ENCODE assay signal across 13 mouse cellular contexts in genomic region chr4:22188141-22189006, GRCm38 (mm10).
DNase-seq lines count a peak whose midpoint lies in the region; ATAC-seq and TF ChIP-seq lines count a peak whose summit lies in the region.
"Had no signal": no experiment of that assay in that cellular context is flagged by ENCODE, and none has a peak within 500 bp of the region (broad histone marks: within the 10 kb centered on the region; RNA-seq: fewer than 3 reads in every experiment).

No protein-coding gene starts in this region.

- H3K4me2 ChIP-seq in forebrain, embryonic 16.5 days (ENCODE audit: low read length), result peak overlapping the region; percentile 9; the same call in 1 of the 2 replicates
- no peak overlapping the region for H3K4me2 ChIP-seq in midbrain, postnatal 0 days (ENCODE audit: low read depth, low read length, poor library complexity, severe bottlenecking)
- H3K4me2 ChIP-seq in heart, embryonic 12.5 days, result no peak overlapping the region
- H3K4me2 ChIP-seq: embryonic facial prominence, embryonic 12.5 days; lung, embryonic 14.5 days had no signal

- TF ChIP-seq CTCF in midbrain, postnatal 0 days (IDR thresholded peaks at IDR 0.05), result no peak
- no peak for TF ChIP-seq CTCF in lung, adult 2 months (IDR thresholded peaks at IDR 0.05; ENCODE audit: insufficient read depth, low read length)

- H3K36me3 ChIP-seq in forebrain, embryonic 16.5 days (ENCODE audit: control insufficient read depth, insufficient read depth), result no peaks in the 10 kb centered on the region
- H3K36me3 ChIP-seq in midbrain, postnatal 0 days (ENCODE audit: insufficient read depth, low read length), result no peaks in the 10 kb centered on the region
- H3K36me3 ChIP-seq in heart, embryonic 12.5 days, result no peaks in the 10 kb centered on the region
- H3K36me3 ChIP-seq: embryonic facial prominence, embryonic 12.5 days had no signal

- H3K4me3 ChIP-seq in forebrain, embryonic 16.5 days (replicated peaks; ENCODE audit: low read length), result no peak overlapping the region
- no peak overlapping the region for H3K4me3 ChIP-seq in midbrain, postnatal 0 days (ENCODE audit: low read depth, low read length)
- H3K4me3 ChIP-seq in heart, embryonic 12.5 days, result no peak overlapping the region
- no peak overlapping the region for H3K4me3 ChIP-seq in lung, adult 2 months (replicated peaks; ENCODE audit: extremely low read depth, low read depth, low read length)
- H3K4me3 ChIP-seq: embryonic facial prominence, embryonic 12.5 days had no signal

- peak; percentile 82 for ATAC-seq in forebrain, embryonic 16.5 days
- ATAC-seq in midbrain, postnatal 0 days (ENCODE audit: low FRiP score), result peak; percentile 52; the same call in 1 of the 2 replicates
- no peak for ATAC-seq in heart, embryonic 12.5 days (ENCODE audit: insufficient number of reproducible peaks, low FRiP score)

- intact Hi-C loops in left cerebral cortex, postnatal 4 days (cut with DNase I), result no loop called here

- TF ChIP-seq POLR2A in lung, adult 2 months (IDR thresholded peaks at IDR 0.05; ENCODE audit: borderline replicate concordance, extremely low read depth, low read depth, low read length), result no peak

- H3K27ac ChIP-seq in forebrain, embryonic 16.5 days (ENCODE audit: low read length), result no peak overlapping the region
- H3K27ac ChIP-seq in midbrain, postnatal 0 days (ENCODE audit: low read depth, low read length), result no peak overlapping the region
- no peak overlapping the region for H3K27ac ChIP-seq in heart, embryonic 12.5 days (ENCODE audit: poor library complexity, severe bottlenecking)
- H3K27ac ChIP-seq: embryonic facial prominence, embryonic 12.5 days had no signal

- WGBS in forebrain, embryonic 16.5 days, result 26% methylated on average over 13 of the region's 13 CpGs
- WGBS in midbrain, postnatal 0 days, result 38% methylated on average over 13 of the region's 13 CpGs
- 82% methylated on average over 13 of the region's 13 CpGs for WGBS in heart, embryonic 12.5 days
- 84% methylated on average over 13 of the region's 13 CpGs for WGBS in lung, adult 2 months

- H3K9me3 ChIP-seq in forebrain, embryonic 16.5 days (ENCODE audit: control insufficient read depth, low read length), result no peaks in the 10 kb centered on the region
- H3K9me3 ChIP-seq in midbrain, postnatal 0 days (ENCODE audit: low read length), result no peaks in the 10 kb centered on the region
- no peaks in the 10 kb centered on the region for H3K9me3 ChIP-seq in heart, embryonic 12.5 days (replicated peaks)
- H3K9me3 ChIP-seq: embryonic facial prominence, embryonic 12.5 days had no signal

- no peaks in the 10 kb centered on the region for H3K27me3 ChIP-seq in forebrain, embryonic 16.5 days (replicated peaks; ENCODE audit: control insufficient read depth, insufficient read depth, low read length)
- no peaks in the 10 kb centered on the region for H3K27me3 ChIP-seq in midbrain, postnatal 0 days (ENCODE audit: insufficient read depth, low read length)
- H3K27me3 ChIP-seq in heart, embryonic 12.5 days (replicated peaks), result no peaks in the 10 kb centered on the region
- H3K27me3 ChIP-seq: embryonic facial prominence, embryonic 12.5 days had no signal

- H3K4me1 ChIP-seq in forebrain, embryonic 16.5 days (replicated peaks; ENCODE audit: control insufficient read depth, insufficient read depth, low read length), result peaks cover 3% of the 10 kb centered on the region; the same call in 1 of the 2 replicates
- H3K4me1 ChIP-seq in midbrain, postnatal 0 days (ENCODE audit: insufficient read depth, low read length), result no peaks in the 10 kb centered on the region
- H3K4me1 ChIP-seq in heart, embryonic 12.5 days (replicated peaks), result no peaks in the 10 kb centered on the region
- H3K4me1 ChIP-seq in lung, adult 2 months (ENCODE audit: control insufficient read depth, insufficient read depth, low read length), result no peaks in the 10 kb centered on the region
- H3K4me1 ChIP-seq: embryonic facial prominence, embryonic 12.5 days had no signal

- peak; percentile 4 for DNase-seq in left cerebral cortex, adult 11 months (ENCODE audit: low spot score)
- no peak for DNase-seq in left cerebral cortex, postnatal 4 days
- peak; percentile 8 for DNase-seq in layer of hippocampus, adult 9-10 months (ENCODE audit: low spot score)
- DNase-seq in midbrain, postnatal 0 days (ENCODE audit: low spot score), result peak; percentile 56
- no peak for DNase-seq in ovary, postnatal 10 days (ENCODE audit: low spot score)
- DNase-seq in lung, adult 2 months, result no peak
- DNase-seq: adrenal gland, postnatal 14 days; cerebellum, adult 2 months; kidney, adult 11 months; lung, embryonic 14.5 days had no signal

- H3K9ac ChIP-seq in forebrain, embryonic 16.5 days (replicated peaks; ENCODE audit: low read depth, low read length), result no peak overlapping the region
- H3K9ac ChIP-seq in midbrain, postnatal 0 days (replicated peaks; ENCODE audit: low read length, poor library complexity, severe bottlenecking), result no peak overlapping the region
- no peak overlapping the region for H3K9ac ChIP-seq in heart, embryonic 12.5 days
- H3K9ac ChIP-seq: embryonic facial prominence, embryonic 12.5 days; lung, embryonic 14.5 days had no signal

Comparison
In these comparisons a context has a peak if more than half of its experiments do, and no peak if none do; other contexts are left out.
1. DNase-seq: peak in left cerebral cortex, adult 11 months (single experiment), layer of hippocampus, adult 9-10 months (single experiment) and midbrain, postnatal 0 days (single experiment); none in left cerebral cortex, postnatal 4 days (single experiment), ovary, postnatal 10 days (single experiment) and lung, adult 2 months (single experiment).